Mouse (Mus musculus) heart, embryonic 14.5 days (tissue): Measurements from ENCODE around the gene Serp2. TPM values are rescaled to one million over a fixed set of nuclear protein-coding genes. Genes with fewer than 3 reads are reported as not detected.

Source experiments
- ATAC-seq: fragments of 200-750 bp; cut with Nextera tagmentation; 2 replicates; pipeline ENCODE4 v1.8.0; 2017; ENCODE audit warnings: low read depth, moderate TSS enrichment; ENCODE audit not compliant: insufficient number of reproducible peaks, insufficient read depth, low FRiP score
- H3K27ac ChIP-seq, 2 experiments: fragments of 200-500 bp in 1 of 2; fragments of 300-500 bp in 1 of 2; sonication (generic) in 1 of 2; replicated peaks in 1 of 2; 2 replicates each; pipeline ENCODE4 v1.5.1; 2012 to 2014; ENCODE audit warnings: low read depth in 2 of 2, low read length in 2 of 2, control low read depth in 1 of 2, mild to moderate bottlenecking in 1 of 2, mixed read lengths in 1 of 2; ENCODE audit not compliant: control insufficient read depth in 1 of 2, insufficient read depth in 1 of 2
- H3K27me3 ChIP-seq: fragments of 300-500 bp; sonication (generic); 2 replicates; pipeline ENCODE4 v1.6.1; 2014; ENCODE audit warnings: mild to moderate bottlenecking, low read length, control low read depth; ENCODE audit not compliant: control insufficient read depth, insufficient read depth
- H3K36me3 ChIP-seq: fragments of 300-500 bp; sonication (generic); 2 replicates; pipeline ENCODE4 v1.6.1; 2014; ENCODE audit warnings: mild to moderate bottlenecking, control low read depth, low read length, mixed read lengths; ENCODE audit not compliant: control insufficient read depth, insufficient read depth
- H3K4me1 ChIP-seq, 2 experiments: fragments of 200-500 bp in 1 of 2; fragments of 300-500 bp in 1 of 2; sonication (generic) in 1 of 2; 2 replicates each; pipeline ENCODE4 v1.6.1; 2012 to 2014; ENCODE audit warnings: low read length in 2 of 2, control low read depth in 1 of 2, mixed read lengths in 1 of 2; ENCODE audit not compliant: control insufficient read depth in 2 of 2, insufficient read depth in 2 of 2
- H3K4me2 ChIP-seq: fragments of 300-500 bp; sonication (generic); 2 replicates; pipeline ENCODE4 v1.6.1; 2014; ENCODE audit warnings: mild to moderate bottlenecking, low read length
- H3K4me3 ChIP-seq, 2 experiments: fragments of 200-500 bp in 1 of 2; fragments of 300-500 bp in 1 of 2; sonication (generic) in 1 of 2; 2 replicates each; pipeline ENCODE4 v1.5.1; 2012 to 2014; ENCODE audit warnings: low read length in 2 of 2, mild to moderate bottlenecking in 2 of 2, control low read depth in 1 of 2, low read depth in 1 of 2, moderate library complexity in 1 of 2; ENCODE audit not compliant: control insufficient read depth in 1 of 2, insufficient read depth in 1 of 2
- H3K9ac ChIP-seq: fragments of 300-500 bp; sonication (generic); 2 replicates; pipeline ENCODE4 v1.6.1; 2014; ENCODE audit warnings: mild to moderate bottlenecking, low read length
- H3K9me3 ChIP-seq: fragments of 300-500 bp; sonication (generic); 2 replicates; pipeline ENCODE4 v1.6.1; 2016; ENCODE audit warnings: low read length, control low read depth; ENCODE audit not compliant: control insufficient read depth
- WGBS: fragments of 180-500 bp; shearing (Covaris S2); extraction: QIAGEN DNeasy Blood & Tissue Kit; methylation state at CpG from one replicate; pipeline ENCODE4 v1.1.7; 2014; 5-methylcytosine and 5-hydroxymethylcytosine counted together
- polyA plus RNA-seq: library from polyadenylated mRNA; unstranded; fragments of >200 nt; fragmentation: Nextera tagmentation; extraction: Ambion mirVana; gene quantifications from 2 replicates; pipeline ENCODE4 v1.2.1, GENCODE M21; 2014

Gene Serp2
- polyA plus RNA-seq, 1 experiment from 2014 or later = 9.5 TPM

DNA sequence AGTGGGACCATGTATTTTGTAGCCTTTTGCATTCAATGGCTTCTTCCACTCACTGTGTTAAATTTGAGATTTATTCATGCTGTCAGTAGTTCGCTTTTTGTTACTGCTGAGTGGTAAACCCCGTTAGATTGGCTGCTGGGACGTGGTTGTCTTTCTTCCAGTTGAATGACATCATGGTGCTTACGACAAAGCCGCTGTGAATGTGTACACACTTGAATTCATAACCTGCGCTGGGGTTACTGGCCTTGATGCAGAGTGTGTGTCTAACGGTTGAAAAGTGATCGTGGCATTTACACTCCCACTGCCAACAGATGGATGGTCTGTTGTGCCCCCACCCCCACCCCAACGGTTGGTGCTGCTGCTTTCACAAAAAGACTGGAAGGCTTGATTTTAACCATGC, 59.5 kb downstream of the Serp2 start:
- H3K9ac ChIP-seq = no peak overlapping the region
- no peaks in the 10 kb centered on the region for H3K36me3 ChIP-seq
- H3K27me3 ChIP-seq = no peaks in the 10 kb centered on the region
- no peak for ATAC-seq
- H3K9me3 ChIP-seq = no peaks in the 10 kb centered on the region
- H3K27ac ChIP-seq = no peak overlapping the region
- WGBS = 89% methylated on average over 9 of the region's 9 CpGs
- H3K4me3 ChIP-seq = no peak overlapping the region
- H3K4me2 ChIP-seq = no peak overlapping the region
- H3K4me1 ChIP-seq = peaks cover 6 to 10% of the 10 kb centered on the region in 2 experiments; a peak in 3 of 4 replicates

DNA sequence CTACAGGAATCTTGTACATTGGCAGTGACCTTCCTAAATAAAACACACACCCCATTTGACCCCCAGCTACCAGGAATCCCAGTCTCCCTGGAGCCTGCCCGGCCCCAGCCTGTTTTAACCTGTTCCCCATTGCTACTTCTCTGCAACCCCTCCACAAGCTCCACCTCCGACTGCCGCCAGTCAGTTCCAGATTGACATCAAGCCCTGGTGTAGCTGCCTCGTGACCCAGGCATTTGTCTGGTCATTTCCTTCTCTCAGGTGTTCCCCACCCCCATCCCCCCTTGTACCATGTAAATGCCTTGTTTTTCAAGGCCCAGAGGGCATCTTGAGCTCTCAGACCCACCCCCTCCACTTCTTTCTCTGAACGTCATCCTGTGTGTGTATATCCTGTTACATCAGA, 61.7 kb downstream of the Serp2 start:
- no peak overlapping the region for H3K27ac ChIP-seq
- WGBS = 42% methylated on average over 5 of the region's 5 CpGs
- no peaks in the 10 kb centered on the region for H3K9me3 ChIP-seq
- no peaks in the 10 kb centered on the region for H3K36me3 ChIP-seq
- no peak overlapping the region for H3K4me2 ChIP-seq
- no peaks in the 10 kb centered on the region for H3K27me3 ChIP-seq
- no peak overlapping the region for H3K4me3 ChIP-seq
- peaks cover 5 to 7% of the 10 kb centered on the region in 2 experiments; a peak in 3 of 4 replicates for H3K4me1 ChIP-seq
- H3K9ac ChIP-seq = no peak overlapping the region
- no peak; the same call in 1 of the 2 replicates for ATAC-seq

DNA sequence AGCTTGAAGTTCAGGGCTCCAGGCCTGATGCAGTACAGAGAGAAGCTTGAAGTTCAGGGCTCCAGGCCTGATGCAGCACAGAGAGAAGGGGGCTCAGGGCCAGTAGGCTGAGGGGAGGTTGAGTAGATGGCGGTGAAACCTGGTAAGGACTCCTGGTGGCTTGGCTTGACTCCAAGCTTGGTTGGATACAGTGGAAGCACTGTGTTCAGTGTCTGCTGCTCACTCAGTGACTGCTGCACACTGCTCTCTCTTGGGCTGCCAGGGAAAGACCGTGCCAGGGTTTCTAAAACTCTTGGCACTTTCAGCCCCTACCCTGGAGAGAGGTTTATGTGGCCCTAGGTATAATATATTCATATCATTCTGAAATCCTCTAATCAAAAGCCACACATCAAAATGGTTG, 67.6 kb downstream of the Serp2 start:
- no peaks in the 10 kb centered on the region for H3K36me3 ChIP-seq
- no peak overlapping the region for H3K27ac ChIP-seq
- H3K9me3 ChIP-seq = no peaks in the 10 kb centered on the region
- H3K27me3 ChIP-seq = no peaks in the 10 kb centered on the region
- H3K4me2 ChIP-seq = no peak overlapping the region
- no peak overlapping the region for H3K4me3 ChIP-seq
- H3K9ac ChIP-seq = no peak overlapping the region
- WGBS = 57% methylated on average over 2 of the region's 2 CpGs
- H3K4me1 ChIP-seq = no peaks in the 10 kb centered on the region
- no peak for ATAC-seq

DNA sequence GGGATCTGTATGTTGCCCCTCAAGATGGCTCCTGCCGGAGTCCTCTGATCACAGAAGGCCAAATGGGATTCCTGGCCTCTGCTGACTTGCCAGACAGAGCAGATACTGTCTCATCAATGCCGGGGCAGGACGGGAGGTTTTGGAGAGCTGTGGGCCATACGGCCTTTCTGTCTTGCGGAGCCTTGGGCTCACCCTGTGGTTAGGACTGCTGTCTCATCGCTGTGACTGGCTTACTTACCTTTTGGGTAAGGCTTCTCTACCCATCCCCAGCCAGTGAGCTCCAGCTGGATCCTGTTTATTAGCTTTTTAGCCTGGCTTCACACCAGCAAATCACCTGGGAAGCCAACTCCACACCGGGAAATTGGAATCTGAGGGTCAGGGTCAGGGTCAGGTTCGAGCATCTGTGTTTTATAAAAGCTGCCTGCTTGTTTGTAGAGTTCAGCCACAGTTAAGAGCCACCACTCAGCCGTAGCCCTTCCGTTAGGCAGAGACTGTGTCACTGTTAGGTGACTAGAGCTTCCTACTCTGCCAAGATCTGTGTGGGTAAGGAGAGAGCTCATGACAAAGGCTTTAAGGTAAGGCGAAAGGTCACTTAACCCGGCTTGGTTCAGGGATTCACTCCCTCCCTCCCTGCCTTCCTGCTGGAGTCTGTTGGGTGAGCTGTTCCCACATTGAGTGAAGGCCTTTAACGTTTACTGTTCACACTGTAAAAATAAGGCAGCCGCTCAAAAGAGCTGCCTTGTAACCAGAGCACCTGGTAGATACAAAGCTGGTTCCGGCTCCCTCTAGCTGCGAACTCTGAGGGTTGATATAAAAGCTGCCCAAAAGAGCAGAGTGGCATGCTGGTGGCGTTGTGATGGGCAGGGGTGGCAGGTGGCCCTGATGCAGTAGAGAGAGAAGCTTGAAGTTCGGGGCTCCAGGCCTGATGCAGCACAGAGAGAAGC, 68.3 kb downstream of the Serp2 start:
- H3K27ac ChIP-seq = no peak overlapping the region
- WGBS = 73% methylated on average over 18 of the region's 18 CpGs
- no peaks in the 10 kb centered on the region for H3K9me3 ChIP-seq

DNA sequence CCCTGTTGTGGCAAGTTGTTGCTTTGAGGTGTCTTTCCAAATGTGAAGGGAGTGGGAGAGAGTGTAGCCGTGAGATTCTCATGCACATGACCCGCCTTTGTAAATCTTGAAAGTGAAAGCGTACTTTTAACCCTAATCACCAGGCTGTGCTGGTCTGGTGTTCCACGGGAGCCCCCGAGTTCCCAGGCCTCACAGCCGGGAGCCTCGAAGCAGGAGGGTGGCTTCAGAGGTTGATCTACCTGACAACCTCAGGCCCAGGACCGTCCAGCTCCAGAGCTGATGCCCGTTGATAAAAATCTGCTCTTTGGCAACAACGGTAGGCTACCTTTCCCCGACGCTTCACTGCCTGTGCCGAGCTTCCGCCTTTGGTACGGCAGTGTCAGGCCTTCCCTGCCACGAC, 69.1 kb downstream of the Serp2 start:
- H3K9ac ChIP-seq = no peak overlapping the region
- H3K4me2 ChIP-seq = no peak overlapping the region
- 89% methylated on average over 16 of the region's 16 CpGs for WGBS
- H3K4me1 ChIP-seq = no peaks in the 10 kb centered on the region
- H3K9me3 ChIP-seq = no peaks in the 10 kb centered on the region
- ATAC-seq = no peak
- no peak overlapping the region for H3K27ac ChIP-seq
- no peak overlapping the region for H3K4me3 ChIP-seq
- no peaks in the 10 kb centered on the region for H3K36me3 ChIP-seq
- no peaks in the 10 kb centered on the region for H3K27me3 ChIP-seq

More for the DNA sequence above, 68.3 kb downstream of the Serp2 start:
- Histone ChIP-seq H3K4me3 (no peak overlapping the region), H3K4me1 (no peaks in the 10 kb centered on the region), H3K9ac (no peak overlapping the region), H3K36me3 (no peaks in the 10 kb centered on the region), H3K4me2 (no peak overlapping the region), H3K27me3 (no peaks in the 10 kb centered on the region)
- no peak; the same call in 1 of the 2 replicates for ATAC-seq

DNA sequence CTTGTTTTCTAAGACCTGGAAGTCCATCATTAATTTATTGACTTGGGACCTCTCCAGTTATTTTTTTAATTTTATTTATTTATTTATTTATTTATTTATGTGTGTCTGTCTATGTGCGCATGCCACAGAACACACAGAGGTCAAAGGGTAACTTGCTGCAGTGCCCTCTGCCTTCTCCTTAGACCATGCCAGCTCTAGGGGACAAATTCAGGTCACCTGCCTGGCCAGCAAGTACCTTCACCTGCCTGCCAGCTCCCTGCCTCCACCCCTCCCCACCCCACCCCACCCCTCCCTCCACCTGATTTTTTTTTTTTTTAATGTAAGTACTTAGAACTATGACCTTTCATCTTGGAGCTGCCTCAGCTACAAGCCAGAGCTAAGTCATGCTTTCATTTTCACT, 73.0 kb downstream of the Serp2 start:
- Histone ChIP-seq H3K27me3 (no peaks in the 10 kb centered on the region), H3K9ac (no peak overlapping the region), H3K4me3 (no peak overlapping the region), H3K9me3 (no peaks in the 10 kb centered on the region), H3K27ac (no peak overlapping the region), H3K4me1 (peaks cover under 1 to 3% of the 10 kb centered on the region in 2 experiments; a peak in 2 of 4 replicates), H3K4me2 (no peak overlapping the region), H3K36me3 (no peaks in the 10 kb centered on the region)
- 97% methylated on average over 1 of the region's 1 CpGs for WGBS
- no peak for ATAC-seq
